9 mouse cellular contexts compared by ENCODE assay signal in the genomic region with DNA sequence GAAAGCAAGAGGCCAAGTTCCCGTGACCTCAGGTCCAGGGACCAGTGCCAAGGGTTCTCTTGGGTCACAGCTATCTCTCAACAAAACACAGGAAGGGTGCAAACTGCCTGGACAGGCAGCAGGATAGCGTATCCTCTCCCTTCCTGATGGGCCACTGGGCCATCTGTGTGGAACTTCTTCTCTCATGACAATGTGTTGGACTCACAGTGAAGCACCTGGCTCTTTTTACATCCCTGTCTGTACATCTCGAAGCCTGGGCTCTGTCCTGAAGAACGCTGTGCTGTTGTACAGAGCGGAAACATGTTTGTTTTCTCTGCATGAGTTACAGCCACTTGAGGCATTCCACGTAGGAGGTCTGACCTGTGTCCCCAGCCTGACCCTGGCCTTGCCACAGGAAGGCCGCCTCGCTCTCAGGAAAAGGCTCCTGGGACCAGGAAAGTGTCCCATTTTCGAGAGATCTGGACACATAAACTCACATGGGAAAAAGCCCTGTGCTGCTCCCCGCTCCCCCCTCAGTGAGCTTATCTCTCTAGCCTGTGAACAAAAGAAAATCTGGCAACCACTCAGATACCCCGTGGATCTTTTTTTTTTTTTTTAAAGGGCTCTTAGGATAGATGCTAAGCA. TPM values are rescaled to one million over a fixed set of nuclear protein-coding genes. Genes with fewer than 3 reads are reported as not detected.
A peak's percentile ranks its signal among the peaks of the same experiment; 100 is the strongest.
DNase-seq lines count a peak whose midpoint lies in the region; ATAC-seq and TF ChIP-seq lines count a peak whose summit lies in the region.
"Had no signal": no experiment of that assay in that cellular context is flagged by ENCODE, and none has a peak within 500 bp of the region (broad histone marks: within the 10 kb centered on the region; RNA-seq: fewer than 3 reads in every experiment).

No protein-coding gene starts in this region.

- H3K4me1 ChIP-seq in hindbrain, embryonic 10.5 days (replicated peaks) = peaks cover 59% of the 10 kb centered on the region
- H3K4me1 ChIP-seq in hindbrain, postnatal 0 days (ENCODE audit: insufficient read depth, low read length) = no peaks in the 10 kb centered on the region
- H3K4me1 ChIP-seq in embryonic facial prominence, embryonic 12.5 days = peaks cover 65% of the 10 kb centered on the region
- H3K4me1 ChIP-seq in hindbrain, embryonic 12.5 days = peaks cover 35% of the 10 kb centered on the region

- no peak for DNase-seq in hindbrain, embryonic 10.5 days (ENCODE audit: low spot score)
- no peak for DNase-seq in hindbrain, postnatal 0 days (ENCODE audit: low spot score)
- DNase-seq in kidney, adult 11 months = peak; percentile 83
- peak; percentile 29 to 40 for DNase-seq in lung, postnatal 4 days

- H3K9me3 ChIP-seq in hindbrain, embryonic 10.5 days = no peaks in the 10 kb centered on the region
- H3K9me3 ChIP-seq in hindbrain, postnatal 0 days (ENCODE audit: low read length) = no peaks in the 10 kb centered on the region
- no peaks in the 10 kb centered on the region for H3K9me3 ChIP-seq in embryonic facial prominence, embryonic 12.5 days
- no peaks in the 10 kb centered on the region for H3K9me3 ChIP-seq in hindbrain, embryonic 12.5 days (replicated peaks)

- H3K9ac ChIP-seq in hindbrain, postnatal 0 days (replicated peaks; ENCODE audit: low read length) = no peak overlapping the region
- H3K9ac ChIP-seq in embryonic facial prominence, embryonic 12.5 days = no peak overlapping the region
- no peak overlapping the region for H3K9ac ChIP-seq in hindbrain, embryonic 12.5 days

- H3K36me3 ChIP-seq in hindbrain, embryonic 10.5 days = peaks cover 5% of the 10 kb centered on the region; the same call in 1 of the 2 replicates
- H3K36me3 ChIP-seq in hindbrain, postnatal 0 days (ENCODE audit: insufficient read depth, low read length) = no peaks in the 10 kb centered on the region
- H3K36me3 ChIP-seq in embryonic facial prominence, embryonic 12.5 days = no peaks in the 10 kb centered on the region
- no peaks in the 10 kb centered on the region for H3K36me3 ChIP-seq in hindbrain, embryonic 12.5 days

- WGBS in hindbrain, embryonic 10.5 days = 39% methylated on average over 11 of the region's 11 CpGs
- WGBS in hindbrain, postnatal 0 days = 45% methylated on average over 11 of the region's 11 CpGs
- 29% methylated on average over 11 of the region's 11 CpGs for WGBS in embryonic facial prominence, embryonic 12.5 days
- WGBS in hindbrain, embryonic 12.5 days = 38% methylated on average over 11 of the region's 11 CpGs

- no peak overlapping the region for H3K4me2 ChIP-seq in hindbrain, postnatal 0 days (ENCODE audit: low read depth, low read length)
- no peak overlapping the region for H3K4me2 ChIP-seq in embryonic facial prominence, embryonic 12.5 days (replicated peaks)
- no peak overlapping the region for H3K4me2 ChIP-seq in hindbrain, embryonic 12.5 days (replicated peaks)

- H3K27ac ChIP-seq in hindbrain, embryonic 10.5 days = peak overlapping the region; percentile 56; the same call in 1 of the 2 replicates
- H3K27ac ChIP-seq in hindbrain, postnatal 0 days = no peak overlapping the region
- 0 out of 2 replicates have a peak overlapping the region, but pooled peaks have one; percentile 12 for H3K27ac ChIP-seq in embryonic facial prominence, embryonic 12.5 days
- H3K27ac ChIP-seq in hindbrain, embryonic 12.5 days = no peak overlapping the region

- no peaks in the 10 kb centered on the region for H3K27me3 ChIP-seq in hindbrain, embryonic 10.5 days (ENCODE audit: insufficient read depth, poor library complexity, severe bottlenecking)
- H3K27me3 ChIP-seq in hindbrain, postnatal 0 days (ENCODE audit: insufficient read depth, low read length) = no peaks in the 10 kb centered on the region
- H3K27me3 ChIP-seq in embryonic facial prominence, embryonic 12.5 days = no peaks in the 10 kb centered on the region
- H3K27me3 ChIP-seq in hindbrain, embryonic 12.5 days = no peaks in the 10 kb centered on the region
- H3K27me3 ChIP-seq: CH12.LX had no signal

- ATAC-seq in hindbrain, postnatal 0 days = no peak
- ATAC-seq in embryonic facial prominence, embryonic 12.5 days (ENCODE audit: insufficient number of reproducible peaks, insufficient read depth, low FRiP score, low TSS enrichment) = no peak
- no peak for ATAC-seq in inflammation-experienced regulatory T-cells, adult 6 months
- no peak for ATAC-seq in monocyte, adult 5-6 weeks (replicated peaks; ENCODE audit: insufficient number of reproducible peaks, low FRiP score, low TSS enrichment, poor library complexity, severe bottlenecking)
- no peak for ATAC-seq in hindbrain, embryonic 12.5 days (ENCODE audit: low FRiP score)

- H3K4me3 ChIP-seq in hindbrain, embryonic 10.5 days = no peak overlapping the region
- no peak overlapping the region for H3K4me3 ChIP-seq in hindbrain, postnatal 0 days (ENCODE audit: low read length)
- H3K4me3 ChIP-seq in embryonic facial prominence, embryonic 12.5 days = no peak overlapping the region
- H3K4me3 ChIP-seq in hindbrain, embryonic 12.5 days = no peak overlapping the region

- no peak for TF ChIP-seq CTCF in hindbrain, postnatal 0 days (IDR thresholded peaks at IDR 0.05; ENCODE audit: low read depth)

RNA-seq across cellular contexts. Expression of a gene that starts 18.9 kb away (rescaled TPM):
- 45.3 and 46.6 TPM in 2 replicates for polyA plus RNA-seq in hindbrain, embryonic 10.5 days (2016; fragmentation: Nextera tagmentation; extraction: Ambion mirVana)
- 36.6 and 41.3 TPM in 2 replicates for total RNA-seq in hindbrain, postnatal 0 days (2014; rRNA removed)
- polyA plus RNA-seq in hindbrain, postnatal 0 days (2015; fragmentation: Nextera tagmentation; extraction: Ambion mirVana) = 21.2 and 22.3 TPM in 2 replicates
- 72.1 and 77.9 TPM in 2 replicates for polyA plus RNA-seq in embryonic facial prominence, embryonic 12.5 days (2016; fragmentation: Nextera tagmentation; extraction: Ambion mirVana)
- 1 to 10 TPM; 1.1 to 2.0 (median 1.6) TPM for polyA plus RNA-seq in inflammation-experienced regulatory T-cells, adult 6 months (2017; shearing (Covaris generic))
- total RNA-seq in monocyte, adult 5-6 weeks (2017) = 1.9 to 5.8 TPM (median 2.8 TPM) in 3 replicates
- 54.3 and 57.3 TPM in 2 replicates for polyA plus RNA-seq in hindbrain, embryonic 12.5 days (2016; fragmentation: Nextera tagmentation; extraction: Ambion mirVana)

RNA-seq across cellular contexts. Expression of a gene that starts 26.7 kb away (rescaled TPM):
- polyA plus RNA-seq in hindbrain, embryonic 10.5 days (2016; fragmentation: Nextera tagmentation; extraction: Ambion mirVana) = 123 and 148 TPM in 2 replicates
- total RNA-seq in hindbrain, postnatal 0 days (2014; rRNA removed) = 49.8 and 112 TPM in 2 replicates
- polyA plus RNA-seq in hindbrain, postnatal 0 days (2015; fragmentation: Nextera tagmentation; extraction: Ambion mirVana) = 104 and 106 TPM in 2 replicates
- polyA plus RNA-seq in embryonic facial prominence, embryonic 12.5 days (2016; fragmentation: Nextera tagmentation; extraction: Ambion mirVana) = 142 TPM in 2 replicates
- 10 to 100 TPM; 60.7 to 86.9 (median 76.3) TPM for polyA plus RNA-seq in inflammation-experienced regulatory T-cells, adult 6 months (2017; shearing (Covaris generic))
- 6.4 to 10.2 TPM (median 8.2 TPM) in 3 replicates for total RNA-seq in monocyte, adult 5-6 weeks (2017)
- polyA plus RNA-seq in hindbrain, embryonic 12.5 days (2016; fragmentation: Nextera tagmentation; extraction: Ambion mirVana) = 111 and 113 TPM in 2 replicates

Comparison
In these comparisons a context has a peak if more than half of its experiments do, and no peak if none do; other contexts are left out.
1. H3K27ac ChIP-seq: peak in hindbrain, embryonic 10.5 days (single experiment) and embryonic facial prominence, embryonic 12.5 days (single experiment); none in hindbrain, postnatal 0 days (single experiment) and hindbrain, embryonic 12.5 days (single experiment).
2. DNase-seq: peak in kidney, adult 11 months (single experiment) and lung, postnatal 4 days (2 of 2); none in hindbrain, embryonic 10.5 days (single experiment) and hindbrain, postnatal 0 days (single experiment).